Mouse (Mus musculus) cerebellum, adult 2 months (tissue): Measurements from ENCODE around the gene 6030408B16Rik. TPM values are rescaled to one million over a fixed set of nuclear protein-coding genes. Genes with fewer than 3 reads are reported as not detected.

Experiments used
- DNase-seq, 2 experiments: peaks; one replicate each; pipeline ENCODE4 v3.0.0; 2021
- H3K27ac ChIP-seq: fragments of 200-500 bp; 2 replicates; pipeline ENCODE4 v1.5.1; 2012; ENCODE audit warnings: low read length, control low read depth, inconsistent platforms; ENCODE audit not compliant: insufficient read depth
- H3K27me3 ChIP-seq: fragments of 200-500 bp; 2 replicates; pipeline ENCODE4 v1.6.1; 2012; ENCODE audit warnings: inconsistent platforms, mild to moderate bottlenecking, low read length, moderate library complexity; ENCODE audit not compliant: control insufficient read depth, insufficient read depth
- H3K4me1 ChIP-seq: fragments of 200-500 bp; 2 replicates; pipeline ENCODE4 v1.6.1; 2011; ENCODE audit warnings: low read length; ENCODE audit not compliant: control insufficient read depth, insufficient read depth
- H3K4me3 ChIP-seq: fragments of 200-500 bp; replicated peaks from 2 replicates; pipeline ENCODE3; 2011; ENCODE audit warnings: mild to moderate bottlenecking, low read depth, low read length, control low read depth; ENCODE audit not compliant: insufficient read depth
- CTCF ChIP-seq: fragments of 200-500 bp; IDR thresholded peaks from 2 replicates; pipeline ENCODE4 v1.5.1; 2011; ENCODE audit warnings: low read depth, mild to moderate bottlenecking, control low read depth, low read length, moderate library complexity, borderline replicate concordance; ENCODE audit not compliant: insufficient read depth
- POLR2A ChIP-seq: fragments of 200-500 bp; IDR thresholded peaks from 2 replicates; pipeline ENCODE4 v1.6.1; 2011; ENCODE audit warnings: low read length, control low read depth, borderline replicate concordance; ENCODE audit not compliant: insufficient read depth
- WGBS: fragments of 180-500 bp; shearing (Covaris S2); methylation state at CpG from one replicate; pipeline ENCODE4 v1.1.7; 2018; 5-methylcytosine and 5-hydroxymethylcytosine counted together
- polyA plus RNA-seq: library from polyadenylated mRNA; depleted of rRNA; stranded (reverse); fragments of >200 nt; gene quantifications from 2 replicates; pipeline ENCODE4 v1.2.3, GENCODE M21; 2012; rRNA removed

The 6030408B16Rik gene
- polyA plus RNA-seq, 1 experiment: 0.15 TPM

- H3K27ac ChIP-seq: no peak overlapping the region
- H3K27me3 ChIP-seq: no peaks in the 10 kb centered on the region
- no peak for DNase-seq
- WGBS: 54% methylated on average over 1 of the region's 1 CpGs
- H3K4me3 ChIP-seq: no peak overlapping the region
- H3K4me1 ChIP-seq: peaks cover 7% of the 10 kb centered on the region; the same call in 1 of the 2 replicates
- TF ChIP-seq POLR2A (no peak), CTCF (no peak)
These were observed 40.2 kb downstream of the 6030408B16Rik start for GRCm38 (mm10) chr15:101333165-101333564.

DNA sequence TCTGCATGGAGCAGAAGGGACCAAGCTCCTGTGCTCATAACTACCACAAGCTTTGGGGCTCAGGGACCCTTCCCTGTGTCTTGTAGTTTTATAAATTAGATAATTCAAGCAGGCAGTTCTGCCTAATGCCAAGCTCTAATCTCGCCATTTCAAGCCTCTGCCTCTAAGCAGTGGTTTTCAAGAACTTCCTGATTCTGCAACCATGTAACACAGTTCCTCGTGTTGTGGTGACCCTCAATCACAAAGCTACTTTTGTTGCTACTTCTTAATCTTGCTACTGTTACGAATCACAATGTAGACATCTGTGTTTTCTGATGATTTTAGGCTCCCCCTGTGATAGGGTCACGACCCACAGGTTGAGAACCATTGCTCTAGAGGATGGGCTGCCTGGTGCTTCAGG lies 40.6 kb downstream of the 6030408B16Rik start:
- no peak for TF ChIP-seq CTCF
- no peak for TF ChIP-seq POLR2A
- 82% methylated on average over 4 of the region's 4 CpGs for WGBS
- no peak overlapping the region for H3K4me3 ChIP-seq
- H3K4me1 ChIP-seq: peaks cover 7% of the 10 kb centered on the region; the same call in 1 of the 2 replicates
- no peaks in the 10 kb centered on the region for H3K27me3 ChIP-seq
- no peak overlapping the region for H3K27ac ChIP-seq
- DNase-seq: no peak

DNA sequence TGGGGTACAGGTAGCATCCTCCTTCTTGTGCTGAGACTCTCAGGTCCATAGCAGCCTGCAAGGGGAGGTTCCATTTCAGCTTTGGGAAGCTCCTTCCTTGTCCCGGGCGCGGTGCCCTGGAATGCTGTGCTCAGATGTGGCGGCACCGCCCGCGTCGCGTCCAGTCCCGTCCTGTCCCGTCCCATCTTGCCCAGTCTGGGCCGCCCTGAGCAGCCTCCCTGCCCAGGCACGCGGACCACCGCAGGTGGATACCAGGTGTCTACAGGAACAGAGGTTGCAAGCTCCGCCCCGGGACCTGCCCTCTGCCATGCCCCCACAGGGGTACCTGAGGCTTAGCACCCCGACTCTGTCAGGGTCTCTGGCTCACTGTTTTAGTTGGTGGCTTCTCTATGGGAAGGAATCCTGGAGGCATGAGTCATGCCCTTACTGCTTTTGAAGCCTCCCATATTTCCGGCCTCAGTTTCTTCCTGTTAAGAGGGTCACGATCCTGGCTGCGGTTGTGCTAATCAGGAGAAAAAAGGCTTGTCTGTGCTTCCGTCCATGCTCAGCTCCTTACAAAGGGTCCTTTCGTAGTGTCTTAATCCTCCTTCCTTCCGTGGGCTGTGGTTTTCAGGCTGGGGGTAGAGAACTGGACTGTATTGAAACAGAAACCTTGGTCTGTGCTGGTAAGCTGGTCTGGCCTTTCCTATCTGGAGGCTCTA lies 43.6 kb downstream of the 6030408B16Rik start:
- H3K27me3 ChIP-seq: no peaks in the 10 kb centered on the region
- H3K4me1 ChIP-seq: no peaks in the 10 kb centered on the region
- TF ChIP-seq CTCF (no peak), POLR2A (no peak)
- no peak overlapping the region for H3K4me3 ChIP-seq
- 60% methylated on average over 24 of the region's 24 CpGs for WGBS
- DNase-seq: no peak
- no peak overlapping the region for H3K27ac ChIP-seq

- WGBS: 80% methylated on average over 4 of the region's 4 CpGs
- Histone ChIP-seq H3K4me3 (no peak overlapping the region), H3K27ac (no peak overlapping the region), H3K27me3 (no peaks in the 10 kb centered on the region), H3K4me1 (no peaks in the 10 kb centered on the region)
- no peak for DNase-seq
- TF ChIP-seq POLR2A (no peak), CTCF (no peak)
These were observed 45.3 kb downstream of the 6030408B16Rik start for GRCm38 (mm10) chr15:101338359-101338758.

DNA sequence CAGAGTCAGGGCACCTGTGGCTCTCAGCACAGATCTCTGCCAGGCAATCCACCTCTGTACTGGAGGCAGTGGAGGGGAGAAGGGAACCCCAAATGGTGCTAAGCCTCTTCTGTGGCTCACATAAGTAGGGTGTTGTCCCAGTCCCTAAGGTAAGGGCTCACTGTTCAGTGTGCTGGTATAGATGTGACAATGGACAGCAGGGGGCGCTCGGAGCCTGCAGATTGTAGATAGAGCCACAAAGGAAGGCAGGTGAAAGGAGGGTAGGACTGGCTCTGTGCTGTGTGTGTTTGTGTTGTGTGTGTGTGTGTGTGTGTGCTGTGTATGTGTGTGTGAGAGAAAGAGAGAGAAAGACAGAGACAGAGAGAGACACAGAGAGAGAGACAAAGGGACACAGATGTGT lies 46.5 kb downstream of the 6030408B16Rik start:
- no peak overlapping the region for H3K4me3 ChIP-seq
- H3K27ac ChIP-seq: no peak overlapping the region
- DNase-seq: peak; percentile 76 to 85
- H3K27me3 ChIP-seq: no peaks in the 10 kb centered on the region
- TF ChIP-seq POLR2A (no peak), CTCF (peak; percentile 96)
- WGBS: 2% methylated on average over 2 of the region's 2 CpGs
- no peaks in the 10 kb centered on the region for H3K4me1 ChIP-seq

DNA sequence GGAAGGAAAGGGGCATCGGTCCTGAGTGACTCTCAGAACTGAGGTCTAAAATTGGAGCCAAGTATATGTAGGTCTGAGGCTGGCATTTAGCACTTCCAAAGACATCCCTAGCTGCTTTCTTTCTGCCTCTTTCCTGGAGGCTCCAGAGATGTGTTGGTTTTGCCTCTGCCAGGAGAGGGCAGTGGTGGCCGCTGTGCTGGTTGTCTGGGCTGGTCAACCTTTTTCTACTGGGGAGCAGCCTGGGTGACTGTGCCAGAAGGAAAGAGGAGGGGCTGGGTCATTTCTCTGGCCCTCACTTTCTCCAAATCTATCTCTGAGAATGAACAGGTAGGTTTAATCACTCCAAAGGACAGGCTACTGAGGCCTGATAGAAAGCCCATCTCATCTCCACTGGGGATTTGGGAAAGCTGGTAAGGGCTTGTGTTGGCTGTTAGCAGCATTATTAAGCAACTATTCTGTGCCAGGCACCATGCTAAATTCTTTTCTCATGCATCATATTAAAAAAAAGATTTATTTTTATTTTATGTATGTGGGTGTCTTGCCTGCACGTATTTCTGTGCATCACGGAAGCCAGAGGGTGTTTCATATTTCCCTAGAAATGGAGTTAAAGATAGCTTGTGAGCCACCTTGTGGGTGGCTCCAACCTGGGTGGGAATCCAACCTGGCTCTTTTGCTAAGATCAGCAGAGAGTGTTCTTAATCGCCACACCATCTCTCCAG lies 48.9 kb downstream of the 6030408B16Rik start:
- 78% methylated on average over 5 of the region's 5 CpGs for WGBS
- DNase-seq: peak in 1 of 2 experiments; percentile 28
- no peak overlapping the region for H3K27ac ChIP-seq

More for the DNA sequence above, 48.9 kb downstream of the 6030408B16Rik start:
- no peaks in the 10 kb centered on the region for H3K27me3 ChIP-seq
- TF ChIP-seq POLR2A (no peak), CTCF (peak; percentile 58)
- H3K4me1 ChIP-seq: no peaks in the 10 kb centered on the region
- no peak overlapping the region for H3K4me3 ChIP-seq

Other genes starting within 250 kb of the 6030408B16Rik start
- gene Gm47841, start 245.8 kb upstream of the 6030408B16Rik start, polyA plus RNA-seq: not detected in 2 replicates
- gene Fignl2, start 214.6 kb upstream of the 6030408B16Rik start, polyA plus RNA-seq: 2.5 and 2.7 TPM in 2 replicates
- gene Ankrd33, start 177.5 kb upstream of the 6030408B16Rik start, polyA plus RNA-seq: 0.10 and 0.33 TPM in 2 replicates
- gene Acvrl1, start 164.7 kb upstream of the 6030408B16Rik start, polyA plus RNA-seq: 15.3 and 17.2 TPM in 2 replicates
- gene Acvr1b, start 119.1 kb upstream of the 6030408B16Rik start, polyA plus RNA-seq: 54.5 and 55.2 TPM in 2 replicates
- gene Grasp, start 69.0 kb upstream of the 6030408B16Rik start, polyA plus RNA-seq: 5.0 and 5.3 TPM in 2 replicates
- 13.1 and 16.4 TPM in 2 replicates for gene Nr4a1, start 38.9 kb upstream of the 6030408B16Rik start, polyA plus RNA-seq
- gene Atg101, start 8.9 kb upstream of the 6030408B16Rik start, polyA plus RNA-seq: 46.8 and 49.6 TPM in 2 replicates
- gene Krt80, start 77.0 kb downstream of the 6030408B16Rik start, polyA plus RNA-seq: 0.05 and 0.30 TPM in 2 replicates
- gene Krt7, start 117.8 kb downstream of the 6030408B16Rik start, polyA plus RNA-seq: 0.33 and 0.36 TPM in 2 replicates
- 0.13 and 0.15 TPM in 2 replicates for gene Krt87, start 145.6 kb downstream of the 6030408B16Rik start, polyA plus RNA-seq
- gene Krt88, start 154.5 kb downstream of the 6030408B16Rik start, polyA plus RNA-seq: not detected in 2 replicates
- gene Krt81, start 170.5 kb downstream of the 6030408B16Rik start, polyA plus RNA-seq: not detected in 2 replicates
- gene Krt86, start 180.3 kb downstream of the 6030408B16Rik start, polyA plus RNA-seq: not detected in 2 replicates
- not detected in 2 replicates for gene Krt83, start 198.3 kb downstream of the 6030408B16Rik start, polyA plus RNA-seq
- gene Gm49425, start 224.0 kb downstream of the 6030408B16Rik start, polyA plus RNA-seq: not detected in 2 replicates
- not detected in 2 replicates for gene Krt84, start 239.6 kb downstream of the 6030408B16Rik start, polyA plus RNA-seq